Mouse (Mus musculus) brain, embryonic 14.5 days (tissue): ENCODE results near the gene Lama4.

Experiments used
- CTCF ChIP-seq: fragments of 200-500 bp; IDR thresholded peaks from 2 replicates; pipeline ENCODE4 v1.5.1; 2012; ENCODE audit warnings: inconsistent platforms, mild to moderate bottlenecking, moderate library complexity, borderline replicate concordance; ENCODE audit not compliant: insufficient read depth, insufficient read length; ENCODE audit errors: extremely low read depth
- POLR2A ChIP-seq: fragments of 200-500 bp; IDR thresholded peaks from 2 replicates; pipeline ENCODE4 v1.6.1; 2012; ENCODE audit warnings: mild to moderate bottlenecking, inconsistent platforms, borderline replicate concordance; ENCODE audit not compliant: poor library complexity, insufficient read depth, insufficient read length, severe bottlenecking; ENCODE audit errors: extremely low read depth

GRCm38 (mm10) chr10:38961920-38962319, 3.4 kb upstream of the Lama4 start:
- TF ChIP-seq POLR2A: no peak
- no peak for TF ChIP-seq CTCF
